ENCODE assay signal across 9 mouse cellular contexts in the genomic region with DNA sequence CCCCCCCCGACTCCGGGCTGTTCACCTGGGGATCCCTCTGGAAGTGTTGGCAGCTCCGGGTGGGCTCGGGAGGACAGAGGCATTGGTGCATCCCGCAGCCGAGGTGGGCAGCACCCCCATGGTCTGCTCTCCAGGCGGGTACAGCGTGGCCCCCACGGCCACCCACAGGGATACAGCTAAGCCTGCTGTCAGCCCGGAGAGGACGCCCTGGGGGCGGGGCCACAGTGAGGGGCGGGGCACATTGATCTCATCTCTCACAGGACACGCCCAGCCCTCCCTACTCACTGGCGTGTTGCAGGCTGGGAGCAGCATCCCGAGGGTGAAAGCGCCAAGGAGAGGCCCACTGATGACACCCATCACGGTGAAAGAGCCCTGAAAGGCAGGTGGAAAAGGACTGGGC. TPM values are rescaled to one million over a fixed set of nuclear protein-coding genes. Genes with fewer than 3 reads are reported as not detected.
DNase-seq lines count a peak whose midpoint lies in the region; ATAC-seq lines count a peak whose summit lies in the region.
"Had no signal": no experiment of that assay in that cellular context is flagged by ENCODE, and none has a peak within 500 bp of the region (broad histone marks: within the 10 kb centered on the region; RNA-seq: fewer than 3 reads in every experiment).

No protein-coding gene starts in this region.

- peak overlapping the region; percentile 37 for H3K4me3 ChIP-seq in embryonic facial prominence, embryonic 10.5 days
- H3K4me3 ChIP-seq in hindbrain, embryonic 16.5 days (ENCODE audit: low read length): peak overlapping the region; percentile 12; the same call in 1 of the 2 replicates
- peak overlapping the region; percentile 17 for H3K4me3 ChIP-seq in neural tube, embryonic 13.5 days
- H3K4me3 ChIP-seq: heart, embryonic 15.5 days had no signal

- no peak overlapping the region for H3K9ac ChIP-seq in hindbrain, embryonic 16.5 days (ENCODE audit: low read depth, low read length)
- H3K9ac ChIP-seq in neural tube, embryonic 13.5 days: no peak overlapping the region
- H3K9ac ChIP-seq: heart, embryonic 15.5 days had no signal

- peaks cover 23% of the 10 kb centered on the region for H3K4me1 ChIP-seq in embryonic facial prominence, embryonic 10.5 days
- peaks cover 7% of the 10 kb centered on the region; the same call in 1 of the 2 replicates for H3K4me1 ChIP-seq in hindbrain, embryonic 16.5 days (ENCODE audit: control insufficient read depth, insufficient read depth, low read depth, low read length)
- peaks cover 12% of the 10 kb centered on the region for H3K4me1 ChIP-seq in neural tube, embryonic 13.5 days (replicated peaks)

- H3K4me2 ChIP-seq in hindbrain, embryonic 16.5 days (ENCODE audit: low read length): no peak overlapping the region
- H3K4me2 ChIP-seq in neural tube, embryonic 13.5 days: peak overlapping the region; percentile 33
- H3K4me2 ChIP-seq: heart, embryonic 15.5 days had no signal

- no peak overlapping the region for H3K27ac ChIP-seq in embryonic facial prominence, embryonic 10.5 days (replicated peaks)
- no peak overlapping the region for H3K27ac ChIP-seq in hindbrain, embryonic 16.5 days (ENCODE audit: low read depth, low read length)
- H3K27ac ChIP-seq in neural tube, embryonic 13.5 days (replicated peaks): no peak overlapping the region
- H3K27ac ChIP-seq: heart, embryonic 15.5 days had no signal

- 6% methylated on average over 18 of the region's 18 CpGs for WGBS in embryonic facial prominence, embryonic 10.5 days
- WGBS in hindbrain, embryonic 16.5 days: 5% methylated on average over 15 of the region's 18 CpGs
- 3% methylated on average over 16 of the region's 18 CpGs for WGBS in neural tube, embryonic 13.5 days

- peak; percentile 76 for DNase-seq in layer of hippocampus, adult 9-11 months
- no peak for DNase-seq in layer of hippocampus, adult 8-10 months (ENCODE audit: low spot score in 2 of 2)
- DNase-seq in embryonic facial prominence, embryonic 10.5 days (ENCODE audit: low spot score): peak; percentile 56
- DNase-seq in gastrocnemius, adult 8-10 months (ENCODE audit: low spot score in 2 of 2): no peak
- DNase-seq in gastrocnemius, postnatal 36 days: no peak
- DNase-seq in cerebellum, postnatal 36 days: no peak

- no peaks in the 10 kb centered on the region for H3K36me3 ChIP-seq in embryonic facial prominence, embryonic 10.5 days (replicated peaks)
- H3K36me3 ChIP-seq in hindbrain, embryonic 16.5 days (ENCODE audit: control insufficient read depth, insufficient read depth, low read length): no peaks in the 10 kb centered on the region; the same call in 1 of the 2 replicates
- peaks cover 5% of the 10 kb centered on the region; the same call in 1 of the 2 replicates for H3K36me3 ChIP-seq in neural tube, embryonic 13.5 days
- H3K36me3 ChIP-seq: heart, embryonic 15.5 days had no signal

- intact Hi-C loops in gastrocnemius, postnatal 36 days (cut with DNase I): no loop called here

- H3K27me3 ChIP-seq in embryonic facial prominence, embryonic 10.5 days (replicated peaks; ENCODE audit: low read depth, poor library complexity, severe bottlenecking): peaks cover 64% of the 10 kb centered on the region
- peaks cover 24% of the 10 kb centered on the region for H3K27me3 ChIP-seq in hindbrain, embryonic 16.5 days (replicated peaks; ENCODE audit: control insufficient read depth, insufficient read depth, low read length)
- H3K27me3 ChIP-seq in neural tube, embryonic 13.5 days: peaks cover 55% of the 10 kb centered on the region

- ATAC-seq in hindbrain, embryonic 16.5 days: 0 out of 2 replicates have a peak, but pooled peaks have one; percentile 27
- no peak for ATAC-seq in neural tube, embryonic 13.5 days (ENCODE audit: low read depth)

- no peaks in the 10 kb centered on the region for H3K9me3 ChIP-seq in embryonic facial prominence, embryonic 10.5 days
- peaks cover 2% of the 10 kb centered on the region; the same call in 1 of the 2 replicates for H3K9me3 ChIP-seq in hindbrain, embryonic 16.5 days (ENCODE audit: control insufficient read depth, low read length)
- H3K9me3 ChIP-seq in neural tube, embryonic 13.5 days: no peaks in the 10 kb centered on the region
- H3K9me3 ChIP-seq: heart, embryonic 15.5 days had no signal

RNA-seq across cellular contexts. Expression of a gene that starts 4.9 kb away (rescaled TPM):
- 10 to 100 TPM; 10.5 to 12.3 (median 11.0) TPM for total RNA-seq in layer of hippocampus, adult 8-10 months (2022)
- 0.30 and 0.40 TPM in 2 replicates for polyA plus RNA-seq in embryonic facial prominence, embryonic 10.5 days (2016; fragmentation: Nextera tagmentation; extraction: Ambion mirVana)
- 2.4 and 3.1 TPM in 2 replicates for polyA plus RNA-seq in hindbrain, embryonic 16.5 days (2015; fragmentation: Nextera tagmentation; extraction: Ambion mirVana)
- 1.6 TPM in 2 replicates for polyA plus RNA-seq in neural tube, embryonic 13.5 days (2015; fragmentation: Nextera tagmentation; extraction: Ambion mirVana)
- not detected for total RNA-seq in gastrocnemius, adult 8-10 months (2022)
- under 1 TPM in 1 of 2 experiments, not detected in 1; 0.10 TPM for total RNA-seq in gastrocnemius, postnatal 36 days (2021)

RNA-seq across cellular contexts. Expression of a gene that starts 9.5 kb away (rescaled TPM):
- 100 to 1,000 TPM; 619 to 893 (median 714) TPM for total RNA-seq in layer of hippocampus, adult 8-10 months (2022)
- 3,888 and 3,901 TPM in 2 replicates for polyA plus RNA-seq in embryonic facial prominence, embryonic 10.5 days (2016; fragmentation: Nextera tagmentation; extraction: Ambion mirVana)
- polyA plus RNA-seq in hindbrain, embryonic 16.5 days (2015; fragmentation: Nextera tagmentation; extraction: Ambion mirVana): 1,821 and 2,018 TPM in 2 replicates
- 2,220 and 2,572 TPM in 2 replicates for polyA plus RNA-seq in neural tube, embryonic 13.5 days (2015; fragmentation: Nextera tagmentation; extraction: Ambion mirVana)
- total RNA-seq in gastrocnemius, adult 8-10 months (2022): 1,000 to 10,000 TPM in 2 of 4 experiments, 100 to 1,000 TPM in 2; 935 to 1,159 (median 1,025) TPM
- 100 to 1,000 TPM; 802 to 969 TPM for total RNA-seq in gastrocnemius, postnatal 36 days (2021)

RNA-seq across cellular contexts. Expression of a gene that starts 13.9 kb away (rescaled TPM):
- total RNA-seq in layer of hippocampus, adult 8-10 months (2022): 10 to 100 TPM; 69.8 to 87.9 (median 78.7) TPM
- 173 and 179 TPM in 2 replicates for polyA plus RNA-seq in embryonic facial prominence, embryonic 10.5 days (2016; fragmentation: Nextera tagmentation; extraction: Ambion mirVana)
- 168 and 190 TPM in 2 replicates for polyA plus RNA-seq in hindbrain, embryonic 16.5 days (2015; fragmentation: Nextera tagmentation; extraction: Ambion mirVana)
- 148 and 156 TPM in 2 replicates for polyA plus RNA-seq in neural tube, embryonic 13.5 days (2015; fragmentation: Nextera tagmentation; extraction: Ambion mirVana)
- 10 to 100 TPM; 61.7 to 77.8 (median 67.5) TPM for total RNA-seq in gastrocnemius, adult 8-10 months (2022)
- 10 to 100 TPM; 56.2 to 64.3 TPM for total RNA-seq in gastrocnemius, postnatal 36 days (2021)

RNA-seq across cellular contexts. Expression of a gene that starts 18.1 kb away (rescaled TPM):
- 10 to 100 TPM; 85.7 to 93.1 (median 88.8) TPM for total RNA-seq in layer of hippocampus, adult 8-10 months (2022)
- polyA plus RNA-seq in embryonic facial prominence, embryonic 10.5 days (2016; fragmentation: Nextera tagmentation; extraction: Ambion mirVana): 67.8 and 72.3 TPM in 2 replicates
- polyA plus RNA-seq in hindbrain, embryonic 16.5 days (2015; fragmentation: Nextera tagmentation; extraction: Ambion mirVana): 57.8 and 71.4 TPM in 2 replicates
- polyA plus RNA-seq in neural tube, embryonic 13.5 days (2015; fragmentation: Nextera tagmentation; extraction: Ambion mirVana): 55.4 and 60.7 TPM in 2 replicates
- total RNA-seq in gastrocnemius, adult 8-10 months (2022): 10 to 100 TPM in 3 of 4 experiments, 1 to 10 TPM in 1; 9.2 to 15.9 (median 13.7) TPM
- 10 to 100 TPM in 1 of 2 experiments, 1 to 10 TPM in 1; 9.6 to 15.6 TPM for total RNA-seq in gastrocnemius, postnatal 36 days (2021)

RNA-seq across cellular contexts. Expression of a gene that starts 24.6 kb away (rescaled TPM):
- 10 to 100 TPM; 16.5 to 20.0 (median 16.6) TPM for total RNA-seq in layer of hippocampus, adult 8-10 months (2022)
- 4.7 and 5.1 TPM in 2 replicates for polyA plus RNA-seq in embryonic facial prominence, embryonic 10.5 days (2016; fragmentation: Nextera tagmentation; extraction: Ambion mirVana)
- 16.3 and 18.5 TPM in 2 replicates for polyA plus RNA-seq in hindbrain, embryonic 16.5 days (2015; fragmentation: Nextera tagmentation; extraction: Ambion mirVana)
- polyA plus RNA-seq in neural tube, embryonic 13.5 days (2015; fragmentation: Nextera tagmentation; extraction: Ambion mirVana): 17.5 and 17.9 TPM in 2 replicates
- 10 to 100 TPM; 18.0 to 21.5 (median 20.5) TPM for total RNA-seq in gastrocnemius, adult 8-10 months (2022)
- 10 to 100 TPM; 12.8 to 18.3 TPM for total RNA-seq in gastrocnemius, postnatal 36 days (2021)

Comparison
In these comparisons a context has a peak if more than half of its experiments do, and no peak if none do; other contexts are left out.
1. DNase-seq: peak in layer of hippocampus, adult 9-11 months (single experiment) and embryonic facial prominence, embryonic 10.5 days (single experiment); none in layer of hippocampus, adult 8-10 months (0 of 2), gastrocnemius, adult 8-10 months (0 of 2), gastrocnemius, postnatal 36 days (0 of 2) and cerebellum, postnatal 36 days (0 of 2).
2. RNA of a gene that starts 4.9 kb away (total RNA-seq): 10.5 to 12.3 TPM in layer of hippocampus, adult 8-10 months; 0.10 TPM in gastrocnemius, postnatal 36 days and not detected in gastrocnemius, adult 8-10 months; every median in the first group is over 10 times any median in the second.
3. Peak in every context shown above with its lines, with median percentiles within 50 percentile points of each other: H3K4me3 ChIP-seq.